Mouse (Mus musculus) midbrain, embryonic 14.5 days (tissue): Measurements from ENCODE around the gene Slc15a1. TPM values are rescaled to one million over a fixed set of nuclear protein-coding genes. Genes with fewer than 3 reads are reported as not detected.

ENCODE experiments used
- ATAC-seq: fragments of 200-750 bp; cut with Nextera tagmentation; 2 replicates; pipeline ENCODE4 v1.8.0; 2017; ENCODE audit warnings: moderate number of reproducible peaks, moderate library complexity; ENCODE audit not compliant: low FRiP score, low TSS enrichment
- DNase-seq: peaks from one replicate; pipeline ENCODE4 v3.0.0-alpha.2; 2015
- H3K27ac ChIP-seq: fragments of 300-500 bp; sonication (generic); replicated peaks from 2 replicates; pipeline ENCODE4 v1.5.1; 2014; ENCODE audit warnings: mild to moderate bottlenecking, low read depth, low read length, moderate library complexity
- H3K27me3 ChIP-seq: fragments of 300-500 bp; sonication (generic); 2 replicates; pipeline ENCODE4 v1.6.1; 2014; ENCODE audit warnings: low read length, control low read depth, mixed read lengths; ENCODE audit not compliant: control insufficient read depth, insufficient read depth
- H3K36me3 ChIP-seq: fragments of 300-500 bp; sonication (generic); 2 replicates; pipeline ENCODE4 v1.6.1; 2014; ENCODE audit warnings: low read length, control low read depth; ENCODE audit not compliant: control insufficient read depth, insufficient read depth
- H3K4me1 ChIP-seq: fragments of 300-500 bp; sonication (generic); 2 replicates; pipeline ENCODE4 v1.6.1; 2014; ENCODE audit warnings: mild to moderate bottlenecking, antibody characterized with exemption, low read length, control low read depth; ENCODE audit not compliant: control insufficient read depth, insufficient read depth
- H3K4me2 ChIP-seq: fragments of 300-500 bp; sonication (generic); 2 replicates; pipeline ENCODE4 v1.6.1; 2014; ENCODE audit warnings: mild to moderate bottlenecking, low read length, moderate library complexity
- H3K4me3 ChIP-seq: fragments of 300-500 bp; sonication (generic); replicated peaks from 2 replicates; pipeline ENCODE4 v1.5.1; 2014; ENCODE audit warnings: low read depth, low read length
- H3K9ac ChIP-seq: fragments of 300-500 bp; sonication (generic); replicated peaks from 2 replicates; pipeline ENCODE4 v1.6.1; 2014; ENCODE audit warnings: mild to moderate bottlenecking, low read length, moderate library complexity
- H3K9me3 ChIP-seq: fragments of 300-500 bp; sonication (generic); 2 replicates; pipeline ENCODE4 v1.6.1; 2016; ENCODE audit warnings: low read length, control low read depth, mixed read lengths; ENCODE audit not compliant: control insufficient read depth
- WGBS: fragments of 180-500 bp; shearing (Covaris S2); extraction: QIAGEN DNeasy Blood & Tissue Kit; methylation state at CpG from one replicate; pipeline ENCODE4 v1.1.7; 2014; 5-methylcytosine and 5-hydroxymethylcytosine counted together
- polyA plus RNA-seq: library from polyadenylated mRNA; unstranded; fragments of >200 nt; fragmentation: Nextera tagmentation; extraction: Ambion mirVana; gene quantifications from 2 replicates; pipeline ENCODE4 v1.2.1, GENCODE M21; 2014

Slc15a1 gene
- polyA plus RNA-seq: not detected in 2 replicates

- DNase-seq (no peak), ATAC-seq (no peak)
- H3K27ac ChIP-seq: no peak within 1 kb of the TSS
- H3K36me3 ChIP-seq: no peaks in the 10 kb centered on the region
- no peaks in the 10 kb centered on the region for H3K4me1 ChIP-seq
- H3K9ac ChIP-seq: no peak within 1 kb of the TSS
- H3K4me2 ChIP-seq: peak within 1 kb of the TSS; percentile 34
- WGBS: 8% methylated on average over 33 of the region's 33 CpGs
- no peaks in the 10 kb centered on the region for H3K9me3 ChIP-seq
- H3K4me3 ChIP-seq: no peak within 1 kb of the TSS; the same call in 1 of the 2 replicates
- H3K27me3 ChIP-seq: peaks cover 18% of the 10 kb centered on the region
Measured at GRCm38 (mm10) chr14:121504781-121505484, at the start of gene Slc15a1. Gene Slc15a1, minus strand, starts transcription at chr14:121505252.

GRCm38 (mm10) chr14:121553785-121554184 lies 48.7 kb upstream of the Slc15a1 start:
- no peaks in the 10 kb centered on the region for H3K4me1 ChIP-seq
- H3K27ac ChIP-seq: no peak overlapping the region
- H3K4me2 ChIP-seq: no peak overlapping the region
- H3K9ac ChIP-seq: no peak overlapping the region
- no peaks in the 10 kb centered on the region for H3K27me3 ChIP-seq
- no peaks in the 10 kb centered on the region for H3K9me3 ChIP-seq
- ATAC-seq (no peak), DNase-seq (no peak)
- peaks cover 8% of the 10 kb centered on the region; the same call in 1 of the 2 replicates for H3K36me3 ChIP-seq
- H3K4me3 ChIP-seq: no peak overlapping the region

- Histone ChIP-seq H3K4me3 (no peak overlapping the region), H3K36me3 (peaks cover 8% of the 10 kb centered on the region; the same call in 1 of the 2 replicates), H3K4me2 (no peak overlapping the region), H3K4me1 (no peaks in the 10 kb centered on the region), H3K9me3 (no peaks in the 10 kb centered on the region), H3K9ac (no peak overlapping the region), H3K27ac (no peak overlapping the region), H3K27me3 (no peaks in the 10 kb centered on the region)
- no peak for DNase-seq
- ATAC-seq: no peak
- WGBS: 79% methylated on average over 5 of the region's 5 CpGs
Measured at GRCm38 (mm10) chr14:121552586-121552985, 47.5 kb upstream of the Slc15a1 start.

- Histone ChIP-seq H3K27ac (no peak overlapping the region), H3K9ac (no peak overlapping the region), H3K27me3 (no peaks in the 10 kb centered on the region), H3K9me3 (no peaks in the 10 kb centered on the region), H3K4me3 (no peak overlapping the region), H3K4me2 (no peak overlapping the region), H3K36me3 (peaks cover 12% of the 10 kb centered on the region; the same call in 1 of the 2 replicates), H3K4me1 (no peaks in the 10 kb centered on the region)
- DNase-seq (no peak), ATAC-seq (no peak)
- WGBS: 80% methylated on average over 6 of the region's 6 CpGs
Measured at GRCm38 (mm10) chr14:121549834-121550233, 44.8 kb upstream of the Slc15a1 start.

- DNase-seq (no peak), ATAC-seq (no peak)
- 33% methylated on average over 7 of the region's 7 CpGs for WGBS
- Histone ChIP-seq H3K4me2 (no peak overlapping the region), H3K9me3 (no peaks in the 10 kb centered on the region), H3K9ac (no peak overlapping the region), H3K27me3 (no peaks in the 10 kb centered on the region), H3K4me3 (no peak overlapping the region), H3K36me3 (peaks cover 12% of the 10 kb centered on the region; the same call in 1 of the 2 replicates), H3K4me1 (no peaks in the 10 kb centered on the region), H3K27ac (no peak overlapping the region)
Measured at GRCm38 (mm10) chr14:121547745-121548144, 42.7 kb upstream of the Slc15a1 start.

GRCm38 (mm10) chr14:121546621-121547020 lies 41.6 kb upstream of the Slc15a1 start:
- Histone ChIP-seq H3K36me3 (peaks cover 12% of the 10 kb centered on the region; the same call in 1 of the 2 replicates), H3K4me2 (no peak overlapping the region), H3K9ac (no peak overlapping the region), H3K27me3 (no peaks in the 10 kb centered on the region), H3K27ac (no peak overlapping the region), H3K9me3 (no peaks in the 10 kb centered on the region), H3K4me3 (no peak overlapping the region), H3K4me1 (no peaks in the 10 kb centered on the region)
- DNase-seq (no peak), ATAC-seq (no peak)
- 93% methylated on average over 5 of the region's 5 CpGs for WGBS

GRCm38 (mm10) chr14:121545551-121546331 lies 40.7 kb upstream of the Slc15a1 start:
- H3K4me2 ChIP-seq: no peak overlapping the region
- ATAC-seq: no peak
- no peak for DNase-seq
- peaks cover 12% of the 10 kb centered on the region; the same call in 1 of the 2 replicates for H3K36me3 ChIP-seq
- no peak overlapping the region for H3K4me3 ChIP-seq
- no peak overlapping the region for H3K9ac ChIP-seq
- H3K4me1 ChIP-seq: no peaks in the 10 kb centered on the region
- 87% methylated on average over 14 of the region's 14 CpGs for WGBS
- no peaks in the 10 kb centered on the region for H3K9me3 ChIP-seq
- no peaks in the 10 kb centered on the region for H3K27me3 ChIP-seq
- H3K27ac ChIP-seq: no peak overlapping the region

GRCm38 (mm10) chr14:121541262-121541661 lies 36.2 kb upstream of the Slc15a1 start:
- H3K9ac ChIP-seq: no peak overlapping the region
- H3K4me3 ChIP-seq: no peak overlapping the region
- DNase-seq: no peak
- WGBS: 92% methylated on average over 7 of the region's 7 CpGs
- H3K36me3 ChIP-seq: peaks cover 4% of the 10 kb centered on the region; the same call in 1 of the 2 replicates
- H3K27me3 ChIP-seq: no peaks in the 10 kb centered on the region
- H3K4me2 ChIP-seq: no peak overlapping the region
- H3K9me3 ChIP-seq: no peaks in the 10 kb centered on the region
- no peaks in the 10 kb centered on the region for H3K4me1 ChIP-seq
- ATAC-seq: no peak
- no peak overlapping the region for H3K27ac ChIP-seq
